Mouse (Mus musculus) CH12.LX (cell line): ENCODE data around the gene Irs2. TPM values are rescaled to one million over a fixed set of nuclear protein-coding genes. Genes with fewer than 3 reads are reported as not detected.

ENCODE experiments used
- DNase-seq: peaks from one replicate; pipeline ENCODE4 v3.0.0-alpha.2; 2013; ENCODE audit errors: extremely low read depth
- H3K27ac ChIP-seq: 2 replicates; pipeline ENCODE4 v1.5.1; 2012; ENCODE audit warnings: low read depth, mild to moderate bottlenecking, control low read depth, moderate library complexity; ENCODE audit not compliant: insufficient read depth
- H3K27me3 ChIP-seq: replicated peaks from 2 replicates; pipeline ENCODE3; 2012; ENCODE audit warnings: inconsistent platforms
- H3K36me3 ChIP-seq, 2 experiments: replicated peaks in 1 of 2; 2 replicates each; pipeline versions ENCODE3 to v1.6.1; 2012; ENCODE audit warnings: inconsistent platforms in 1 of 2, low read length in 1 of 2, mild to moderate bottlenecking in 1 of 2, mixed read lengths in 1 of 2, moderate library complexity in 1 of 2; ENCODE audit not compliant: control insufficient read depth in 1 of 2, insufficient read depth in 1 of 2
- H3K4me1 ChIP-seq, 2 experiments: 2 replicates each; pipeline ENCODE4 v1.6.1; 2012; ENCODE audit warnings: inconsistent platforms in 1 of 2, moderate library complexity in 1 of 2; ENCODE audit not compliant: insufficient read depth in 2 of 2, control insufficient read depth in 1 of 2
- H3K4me2 ChIP-seq: 2 replicates; pipeline ENCODE4 v1.6.1; 2012; ENCODE audit warnings: low read depth, mild to moderate bottlenecking, control low read depth; ENCODE audit not compliant: poor library complexity, insufficient read depth, severe bottlenecking
- H3K4me3 ChIP-seq, 3 experiments: fragments of 150-350 bp in 1 of 3; sonication (generic) in 1 of 3; replicated peaks in 1 of 3; 2 replicates each; pipeline versions ENCODE3 to v1.5.1; 2011 to 2012; ENCODE audit warnings: low read depth in 2 of 3, low read length in 2 of 3, mild to moderate bottlenecking in 2 of 3, moderate library complexity in 2 of 3, control low read depth in 1 of 3, improper control_type of control experiment in 1 of 3, inconsistent platforms in 1 of 3, mixed read lengths in 1 of 3; ENCODE audit not compliant: poor library complexity in 1 of 3
- H3K79me2 ChIP-seq: replicated peaks from 2 replicates; pipeline ENCODE4 v1.6.1; 2012; ENCODE audit warnings: mild to moderate bottlenecking, moderate library complexity; ENCODE audit not compliant: control insufficient read depth, poor library complexity, insufficient read depth, severe bottlenecking; ENCODE audit errors: extremely low read depth
- H3K9ac ChIP-seq: 2 replicates; pipeline ENCODE4 v1.6.1; 2012; ENCODE audit warnings: low read depth, mild to moderate bottlenecking, control low read depth, moderate library complexity; ENCODE audit not compliant: insufficient read depth
- H3K9me3 ChIP-seq: replicated peaks from 2 replicates; pipeline ENCODE3; 2012; ENCODE audit warnings: low read length, inconsistent platforms, mixed read lengths
- CHD2 ChIP-seq: IDR thresholded peaks from 2 replicates; pipeline ENCODE4 v1.6.1; 2011; ENCODE audit warnings: low read length, improper control_type of control experiment
- CTCF ChIP-seq, 2 experiments: IDR thresholded peaks in 1 of 2; conservative IDR thresholded peaks in 1 of 2; 2 replicates each; pipeline ENCODE4 v1.5.1; 2011 to 2012; ENCODE audit warnings: low read depth in 2 of 2, low read length in 2 of 2, improper control_type of control experiment in 1 of 2, inconsistent platforms in 1 of 2, mild to moderate bottlenecking in 1 of 2, moderate library complexity in 1 of 2
- E2F4 ChIP-seq: IDR thresholded peaks from 2 replicates; pipeline ENCODE4 v1.6.1; 2011; ENCODE audit warnings: low read depth, low read length, improper control_type of control experiment; ENCODE audit not compliant: insufficient replicate concordance
- ELF1 ChIP-seq: IDR thresholded peaks from 2 replicates; pipeline ENCODE4 v1.6.1; 2014; ENCODE audit warnings: low read depth, mild to moderate bottlenecking, inconsistent platforms, low read length, improper control_type of control experiment
- EP300 ChIP-seq: IDR thresholded peaks from 2 replicates; pipeline ENCODE4 v1.6.1; 2011; ENCODE audit warnings: low read length, improper control_type of control experiment
- ETS1 ChIP-seq: conservative IDR thresholded peaks from 2 replicates; pipeline ENCODE4 v1.6.1; 2012; ENCODE audit warnings: low read depth, mild to moderate bottlenecking, inconsistent platforms, low read length, improper control_type of control experiment, moderate library complexity
- GABPA ChIP-seq: IDR thresholded peaks from 2 replicates; pipeline ENCODE4 v1.6.1; 2012; ENCODE audit warnings: low read depth, low read length, improper control_type of control experiment, inconsistent platforms; ENCODE audit not compliant: insufficient replicate concordance
- IRF4 ChIP-seq: IDR thresholded peaks from 2 replicates; pipeline ENCODE4 v1.6.1; 2014; ENCODE audit warnings: low read depth, mild to moderate bottlenecking, inconsistent platforms, low read length, improper control_type of control experiment
- JUN ChIP-seq: IDR thresholded peaks from 2 replicates; pipeline ENCODE4 v1.6.1; 2011; ENCODE audit warnings: low read depth, mild to moderate bottlenecking, low read length, improper control_type of control experiment, moderate library complexity; ENCODE audit not compliant: insufficient read depth
- JUND ChIP-seq: conservative IDR thresholded peaks from 2 replicates; pipeline ENCODE4 v1.6.1; 2011; ENCODE audit warnings: low read depth, low read length, improper control_type of control experiment
- KAT2A ChIP-seq: IDR thresholded peaks from 2 replicates; pipeline ENCODE4 v1.6.1; 2012; ENCODE audit warnings: low read length, improper control_type of control experiment, inconsistent platforms; ENCODE audit not compliant: insufficient replicate concordance
- MAFK ChIP-seq: IDR thresholded peaks from 2 replicates; pipeline ENCODE4 v1.6.1; 2011; ENCODE audit warnings: low read length, improper control_type of control experiment; ENCODE audit not compliant: insufficient replicate concordance
- MAZ ChIP-seq: IDR thresholded peaks from 2 replicates; pipeline ENCODE4 v1.6.1; 2012; ENCODE audit warnings: low read depth, mild to moderate bottlenecking, inconsistent platforms, low read length, improper control_type of control experiment, moderate library complexity
- MEF2A ChIP-seq: IDR thresholded peaks from 2 replicates; pipeline ENCODE4 v1.6.1; 2014; ENCODE audit warnings: low read depth, mild to moderate bottlenecking, inconsistent platforms, low read length, improper control_type of control experiment, borderline replicate concordance
- MXI1 ChIP-seq: IDR thresholded peaks from 2 replicates; pipeline ENCODE4 v1.6.1; 2011; ENCODE audit warnings: mild to moderate bottlenecking, low read depth, low read length, improper control_type of control experiment
- MYC ChIP-seq: IDR thresholded peaks from 2 replicates; pipeline ENCODE4 v1.6.1; 2011; ENCODE audit warnings: low read depth, mild to moderate bottlenecking, improper control_type of control experiment, low read length
- NELFE ChIP-seq: IDR thresholded peaks from 2 replicates; pipeline ENCODE4 v1.6.1; 2011; ENCODE audit warnings: low read depth, low read length, improper control_type of control experiment
- NRF1 ChIP-seq: IDR thresholded peaks from 2 replicates; pipeline ENCODE4 v1.6.1; 2014; ENCODE audit warnings: low read depth, mild to moderate bottlenecking, inconsistent platforms, low read length, improper control_type of control experiment, moderate library complexity
- PAX5 ChIP-seq: IDR thresholded peaks from 2 replicates; pipeline ENCODE4 v1.6.1; 2012; ENCODE audit warnings: low read length, inconsistent platforms, mixed read lengths
- POLR2A ChIP-seq: IDR thresholded peaks from 2 replicates; pipeline ENCODE4 v1.6.1; 2011; ENCODE audit warnings: low read depth, mild to moderate bottlenecking, improper control_type of control experiment, low read length
- POLR2AphosphoS2 ChIP-seq: IDR thresholded peaks from 2 replicates; pipeline ENCODE4 v1.6.1; 2011; ENCODE audit warnings: low read depth, low read length, improper control_type of control experiment
- RAD21 ChIP-seq: IDR thresholded peaks from 2 replicates; pipeline ENCODE4 v1.6.1; 2011; ENCODE audit warnings: low read depth, mild to moderate bottlenecking, low read length, improper control_type of control experiment, moderate library complexity
- RCOR1 ChIP-seq: conservative IDR thresholded peaks from 2 replicates; pipeline ENCODE4 v1.6.1; 2012; ENCODE audit warnings: low read depth, mild to moderate bottlenecking, inconsistent platforms, low read length, improper control_type of control experiment
- SIN3A ChIP-seq: IDR thresholded peaks from 2 replicates; pipeline ENCODE4 v1.6.1; 2012; ENCODE audit warnings: low read length, improper control_type of control experiment, inconsistent platforms
- SMC3 ChIP-seq: IDR thresholded peaks from 2 replicates; pipeline ENCODE4 v1.6.1; 2011; ENCODE audit warnings: low read depth, low read length, improper control_type of control experiment
- TCF12 ChIP-seq: IDR thresholded peaks from 2 replicates; pipeline ENCODE4 v1.6.1; 2014; ENCODE audit warnings: low read depth, mild to moderate bottlenecking, inconsistent platforms, low read length, improper control_type of control experiment
- ZC3H11A ChIP-seq: IDR thresholded peaks from 2 replicates; pipeline ENCODE4 v1.6.1; 2012; ENCODE audit warnings: low read depth, mild to moderate bottlenecking, inconsistent platforms, low read length, improper control_type of control experiment
- ZKSCAN1 ChIP-seq: IDR thresholded peaks from 2 replicates; pipeline ENCODE4 v1.6.1; 2012; ENCODE audit warnings: low read depth, inconsistent platforms, low read length, improper control_type of control experiment, borderline replicate concordance
- ZNF384 ChIP-seq: IDR thresholded peaks from 2 replicates; pipeline ENCODE4 v1.6.1; 2012; ENCODE audit warnings: low read depth, low read length, improper control_type of control experiment, inconsistent platforms
- dilution Hi-C: fragments of 300-500 bp; cut with MboI; formaldehyde crosslinking; loops from 2 replicates; pipeline ENCODE4 v1.14.3; 2020; ENCODE audit warnings: low sequenced_read_pairs; ENCODE audit not compliant: extremely low pct_unique_long_range_greater_than_20kb, extremely low pct_ligation_motif_present
- in situ Hi-C: fragments of 300-500 bp; cut with MboI; formaldehyde crosslinking; loops from 3 replicates; pipeline ENCODE4 v1.14.3; 2019; ENCODE audit warnings: low sequenced_read_pairs, low pct_ligation_motif_present, low pct_unique_long_range_greater_than_20kb, mixed read lengths
- polyA plus RNA-seq: library from polyadenylated mRNA; unstranded; fragments of >175 nt; gene quantifications from 2 replicates; pipeline ENCODE4 v1.2.1, GENCODE M21; 2012; ENCODE audit warnings: low read depth; ENCODE audit not compliant: insufficient read length
- total RNA-seq, 2 experiments: library from RNA; depleted of rRNA; stranded (reverse); fragments of 300-350 nt in 1 of 2; fragments of >200 nt in 1 of 2; gene quantifications; 2 replicates each; pipeline ENCODE4 v1.2.3; 2012 to 2014

Irs2 gene
- total and polyA plus RNA-seq, 3 experiments: 0.24 to 1.1 TPM; not detected in 1

GRCm38 (mm10) chr8:10951567-10951966 is 56.7 kb downstream of the Irs2 start:
- Histone ChIP-seq H3K4me2 (no peak overlapping the region), H3K79me2 (no peaks in the 10 kb centered on the region), H3K27ac (no peak overlapping the region), H3K9ac (no peak overlapping the region), H3K36me3 (no peaks in the 10 kb centered on the region), H3K4me3 (no peak overlapping the region), H3K4me1 (peaks cover 14 to 16% of the 10 kb centered on the region in 2 experiments), H3K9me3 (no peaks in the 10 kb centered on the region), H3K27me3 (no peaks in the 10 kb centered on the region)
- dilution Hi-C loops: no loop called here
- DNase-seq: no peak
- TF ChIP-seq MYC: no peak
- no peak for TF ChIP-seq MAZ
- TF ChIP-seq POLR2A: no peak
- no peak for TF ChIP-seq ZNF384
- TF ChIP-seq E2F4: no peak
- TF ChIP-seq PAX5: no peak
- TF ChIP-seq IRF4: no peak
- TF ChIP-seq SIN3A: no peak
- no peak for TF ChIP-seq RCOR1
- TF ChIP-seq MEF2A: no peak
- no peak for TF ChIP-seq JUND
- no peak for TF ChIP-seq TCF12
- TF ChIP-seq GABPA: no peak
- no peak for TF ChIP-seq ETS1
- TF ChIP-seq EP300: no peak
- no peak for TF ChIP-seq NELFE
- no peak for TF ChIP-seq JUN
- TF ChIP-seq ZC3H11A: no peak
- TF ChIP-seq RAD21: no peak
- TF ChIP-seq KAT2A: no peak
- in situ Hi-C loops: no loop called here

GRCm38 (mm10) chr8:10945939-10946740 is 62.1 kb downstream of the Irs2 start:
- Histone ChIP-seq H3K27ac (peak overlapping the region; percentile 21; the same call in 1 of the 2 replicates), H3K27me3 (peaks cover 1% of the 10 kb centered on the region), H3K4me3 (peak overlapping the region in 1 of 3 experiments; percentile 22), H3K9ac (peak overlapping the region; percentile 5), H3K36me3 (no peaks in the 10 kb centered on the region), H3K4me1 (peaks cover 7 to 16% of the 10 kb centered on the region in 2 experiments), H3K9me3 (peaks cover 3% of the 10 kb centered on the region), H3K4me2 (peak overlapping the region; percentile 39), H3K79me2 (no peaks in the 10 kb centered on the region)
- DNase-seq: peak; percentile 56
- in situ Hi-C loops (no loop called here), dilution Hi-C loops (no loop called here)
- TF ChIP-seq NRF1 (peak; percentile 68), CHD2 (no peak), CTCF (conservative IDR thresholded peaks at IDR 0.05 in 1 of 2, IDR thresholded peaks at IDR 0.05 in 1 of 2; ENCODE audit: low read depth in 2 of 2, low read length in 2 of 2) (no peak), RAD21 (no peak), ZNF384 (peak; percentile 83), TCF12 (peak; percentile 51; the same call in 1 of the 2 replicates), MAZ (no peak), MXI1 (no peak), ZC3H11A (no peak), SMC3 (no peak), RCOR1 (no peak), ETS1 (no peak), NELFE (peak; percentile 13; the same call in 1 of the 2 replicates), ELF1 (peak; percentile 81), JUN (no peak), EP300 (no peak), POLR2AphosphoS2 (no peak), MAFK (no peak), PAX5 (no peak), ZKSCAN1 (no peak), POLR2A (peak; percentile 43), SIN3A (peak; percentile 59; the same call in 1 of the 2 replicates)
